Mouse (Mus musculus) fat pad, adult 2 months (tissue): ENCODE data around the gene Tesk2.
"Not testable (repeated sequence)": the region's sequence is repeated elsewhere in the genome, so short reads cannot be mapped to it uniquely, and the experiment has no call there.

Experiments used
- DNase-seq: peaks from one replicate; pipeline ENCODE4 v3.0.0-alpha.2; 2011; ENCODE audit warnings: low read depth, low spot score; ENCODE audit errors: extremely low read depth

The Tesk2 gene

GRCm38 (mm10) chr4:116720343-116721097 lies at the start of gene Tesk2:
Tesk2 (plus strand) TSS chr4:116720948.
- DNase-seq, result peak; percentile 73

- peak; percentile 73 for DNase-seq
These were observed 48.0 kb upstream of the Tesk2 start for GRCm38 (mm10) chr4:116672785-116673184.

- not testable (repeated sequence) for DNase-seq
These were observed 46.0 kb upstream of the Tesk2 start for GRCm38 (mm10) chr4:116674761-116675160.

GRCm38 (mm10) chr4:116676027-116676426 lies 44.7 kb upstream of the Tesk2 start:
- DNase-seq, result no peak

- DNase-seq, result no peak
These were observed 42.9 kb upstream of the Tesk2 start for GRCm38 (mm10) chr4:116677808-116678207.

- peak; percentile 76 for DNase-seq
These were observed 41.6 kb upstream of the Tesk2 start for GRCm38 (mm10) chr4:116679141-116679540.

- DNase-seq, result not testable (repeated sequence)
These were observed 40.2 kb upstream of the Tesk2 start for GRCm38 (mm10) chr4:116680521-116680920.

- no peak for DNase-seq
These were observed 36.8 kb upstream of the Tesk2 start for GRCm38 (mm10) chr4:116683957-116684356.

- DNase-seq, result no peak
These were observed 36.1 kb upstream of the Tesk2 start for GRCm38 (mm10) chr4:116684665-116685064.

- no peak for DNase-seq
These were observed 35.2 kb upstream of the Tesk2 start, which contains the start of gene Prdx1 for GRCm38 (mm10) chr4:116685402-116686061. Prdx1 (plus strand) TSS chr4:116685544.

GRCm38 (mm10) chr4:116687041-116687440 lies 33.7 kb upstream of the Tesk2 start:
- no peak for DNase-seq

- DNase-seq, result peak; percentile 94
These were observed 31.4 kb upstream of the Tesk2 start for GRCm38 (mm10) chr4:116689309-116689876.

- no peak for DNase-seq
These were observed 28.6 kb upstream of the Tesk2 start for GRCm38 (mm10) chr4:116692146-116692545.

GRCm38 (mm10) chr4:116693785-116694184 lies 27.0 kb upstream of the Tesk2 start:
- DNase-seq, result no peak

GRCm38 (mm10) chr4:116698693-116699342 lies 21.9 kb upstream of the Tesk2 start:
- no peak for DNase-seq

GRCm38 (mm10) chr4:116700964-116701363 lies 19.8 kb upstream of the Tesk2 start:
- DNase-seq, result no peak

GRCm38 (mm10) chr4:116703804-116704203 lies 16.9 kb upstream of the Tesk2 start:
- no peak for DNase-seq

GRCm38 (mm10) chr4:116707666-116708065 lies 13.1 kb upstream of the Tesk2 start:
- DNase-seq, result no peak

GRCm38 (mm10) chr4:116708201-116708764 lies 12.5 kb upstream of the Tesk2 start, which contains the start of the genes Mmachc and Ccdc163:
Mmachc (minus strand) TSS chr4:116708406.
Ccdc163 (plus strand) TSS chr4:116708509.
- DNase-seq, result peak; percentile 97

- no peak for DNase-seq
These were observed 11.9 kb upstream of the Tesk2 start for GRCm38 (mm10) chr4:116708791-116709390.
